Mouse (Mus musculus): ENCODE results near the gene Tex48.

The Tex48 gene

DNA sequence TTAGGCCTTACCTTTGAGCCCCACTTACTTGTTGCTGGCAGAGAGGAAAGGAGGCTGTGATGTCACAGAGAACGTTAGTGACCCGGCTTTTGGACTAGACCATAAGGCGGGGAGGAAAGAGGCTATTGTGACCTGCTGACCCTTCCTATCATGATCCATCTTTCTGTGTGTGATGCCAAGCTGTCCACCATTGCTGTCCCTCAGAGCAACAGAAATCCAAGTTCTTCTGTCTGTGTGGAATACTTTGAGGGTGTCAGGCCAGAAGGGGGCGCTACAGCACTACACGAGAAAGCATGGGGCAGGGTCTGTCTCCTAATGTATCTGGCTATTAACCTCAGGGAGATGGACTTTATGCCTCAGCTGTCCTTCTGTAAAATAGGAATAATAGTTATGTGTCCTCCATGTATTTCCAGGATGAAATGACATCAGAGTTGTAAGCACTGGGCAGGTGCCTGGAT is at the start of gene Tex48:
TSS of gene Tex48 (minus strand) at position 51 of the 458 bp plus-strand sequence.
- DNase-seq (ENCODE audit: extremely low spot score, low read depth, low spot score) = no peak

DNA sequence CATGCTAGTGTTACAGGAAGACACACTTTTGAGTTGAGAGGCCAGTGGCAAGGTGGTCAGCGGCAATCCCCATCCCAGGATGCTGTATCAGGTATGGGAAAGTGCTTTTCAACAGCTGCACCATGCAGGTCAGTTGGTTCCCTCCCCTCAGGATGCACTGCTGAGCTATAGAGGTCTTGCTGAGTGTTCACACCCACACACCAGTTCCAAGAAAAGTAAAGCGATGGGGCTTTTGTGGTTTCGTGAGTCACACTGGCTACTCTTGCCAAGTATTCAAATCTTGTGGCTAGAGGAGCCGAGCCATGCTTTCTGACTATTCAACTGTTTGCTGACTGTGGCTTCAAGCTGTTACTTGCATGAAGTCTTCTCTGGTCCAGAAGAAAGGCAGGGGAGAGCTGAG is 46.0 kb upstream of the Tex48 start:
- DNase-seq (ENCODE audit: extremely low spot score, low read depth, low spot score) = no peak

DNA sequence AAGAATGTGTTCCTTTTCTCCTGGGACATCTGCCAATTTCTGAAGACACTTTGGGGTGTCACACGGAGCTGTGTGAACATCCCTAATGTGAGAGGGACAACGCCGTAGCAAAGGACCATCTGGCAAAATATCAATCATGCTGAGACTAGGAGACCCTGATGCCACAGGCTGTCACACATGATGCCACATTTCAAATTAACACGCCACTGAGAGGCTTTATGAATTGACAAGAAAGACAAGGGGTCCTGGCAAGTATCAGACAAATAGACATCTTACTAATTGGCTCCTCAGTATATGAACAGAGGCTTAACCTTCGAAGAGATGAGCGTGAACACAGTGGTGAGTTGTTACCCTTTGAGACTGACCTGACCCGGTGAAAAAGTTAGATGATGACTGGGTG is 43.5 kb upstream of the Tex48 start:
- DNase-seq (ENCODE audit: extremely low spot score, low read depth, low spot score) = no peak

DNA sequence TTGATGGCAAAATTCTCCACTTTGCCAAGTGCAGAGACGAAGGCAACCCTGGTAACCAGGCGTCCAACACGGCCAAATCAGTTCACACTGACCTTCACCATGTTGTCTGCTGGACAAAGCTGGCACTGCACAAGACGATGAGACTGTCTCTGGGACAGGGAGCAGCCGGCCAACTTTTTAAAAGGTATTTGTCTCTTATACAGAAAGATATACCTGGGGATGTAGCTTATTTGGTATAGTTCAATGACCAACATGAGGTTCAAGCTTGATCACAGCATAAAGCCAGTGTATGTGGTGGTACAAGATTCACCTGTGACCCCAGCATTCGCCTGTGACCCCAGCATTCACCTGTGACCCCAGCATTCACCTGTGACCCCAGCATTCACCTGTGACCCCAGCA is 41.1 kb upstream of the Tex48 start, which contains the start of gene Gm11214:
TSS of gene Gm11214 (minus strand) at position 101 of the 400 bp plus-strand sequence.
- DNase-seq (ENCODE audit: extremely low spot score, low read depth, low spot score) = no peak

DNA sequence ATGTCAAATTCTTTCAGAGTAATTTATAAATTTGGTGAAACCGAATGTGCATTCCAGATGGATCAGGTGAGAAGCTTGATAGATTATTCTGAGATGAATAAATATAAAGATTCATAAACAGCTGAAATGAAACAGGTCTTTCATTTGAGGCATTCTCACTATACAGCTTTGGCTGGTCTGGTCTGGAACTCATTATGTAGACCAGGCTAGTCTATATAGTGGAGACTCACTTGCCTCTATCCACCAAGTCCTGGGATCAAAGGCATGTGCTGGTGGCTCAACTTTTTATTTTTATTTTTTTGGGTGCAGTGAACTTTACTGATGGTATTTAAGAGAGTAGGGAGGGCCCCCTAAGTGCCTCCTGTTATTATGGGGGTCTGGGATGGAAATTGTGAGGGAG is 39.6 kb upstream of the Tex48 start:
- DNase-seq (ENCODE audit: extremely low spot score, low read depth, low spot score) = no peak

DNA sequence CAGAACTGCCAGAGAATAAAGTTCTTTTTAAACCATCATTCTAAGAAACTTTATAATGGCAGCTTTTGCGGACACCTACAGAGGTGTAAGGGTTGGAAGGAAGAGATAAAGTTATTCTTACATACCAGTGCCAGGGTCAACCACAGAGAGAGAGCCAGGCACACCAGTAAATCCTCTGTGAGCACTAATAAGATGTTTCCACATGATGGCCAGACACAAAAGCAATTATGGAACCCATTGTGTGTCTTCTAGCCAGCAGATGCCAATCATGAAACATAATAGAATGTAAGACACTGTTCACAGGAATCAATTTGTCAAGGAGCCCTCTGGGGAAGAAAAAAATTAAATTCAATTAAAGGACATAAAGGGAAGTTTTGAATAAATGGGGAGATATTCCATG is 39.2 kb upstream of the Tex48 start:
- DNase-seq (ENCODE audit: extremely low spot score, low read depth, low spot score) = no peak

DNA sequence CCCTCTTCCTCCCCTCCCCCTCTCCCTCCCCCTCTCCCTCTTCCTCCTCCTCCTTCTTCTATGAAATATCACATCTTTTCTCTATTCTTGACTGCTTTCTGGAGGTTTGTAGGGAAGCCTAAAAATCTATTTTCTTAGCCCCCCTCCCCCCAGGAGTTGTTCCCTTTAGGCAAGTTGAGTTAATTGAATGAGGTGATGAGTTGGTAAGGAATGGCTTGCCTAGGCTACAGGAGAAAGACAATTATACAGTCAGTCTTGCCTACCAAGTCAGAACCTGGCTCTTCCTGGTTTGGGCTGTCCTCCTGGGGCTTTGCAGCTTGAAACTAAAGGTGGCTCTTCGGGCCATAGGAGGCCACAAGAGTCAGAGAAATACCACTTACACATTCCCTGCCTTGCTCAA is 37.5 kb upstream of the Tex48 start:
- DNase-seq (ENCODE audit: extremely low spot score, low read depth, low spot score) = no peak

DNA sequence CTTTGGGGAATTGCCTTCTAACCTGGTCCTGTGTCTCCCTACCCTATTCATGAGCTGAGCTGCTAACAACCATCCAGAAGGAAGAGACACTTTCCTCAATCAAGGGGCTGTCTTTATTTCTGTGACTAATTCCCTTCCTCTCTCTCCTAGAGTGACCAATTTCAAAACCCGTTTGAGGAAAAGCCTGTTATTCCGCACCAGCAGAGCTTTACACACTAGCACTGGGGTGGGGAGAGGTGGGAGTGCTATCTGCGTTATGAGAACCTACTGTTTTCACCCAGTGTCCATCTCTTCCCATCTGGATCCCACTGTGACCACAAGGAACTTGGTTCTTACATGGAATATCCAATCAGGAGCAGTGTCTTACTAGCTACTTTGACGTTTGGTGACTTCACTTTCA is 36.9 kb upstream of the Tex48 start:
- no peak for DNase-seq (ENCODE audit: extremely low spot score, low read depth, low spot score)

DNA sequence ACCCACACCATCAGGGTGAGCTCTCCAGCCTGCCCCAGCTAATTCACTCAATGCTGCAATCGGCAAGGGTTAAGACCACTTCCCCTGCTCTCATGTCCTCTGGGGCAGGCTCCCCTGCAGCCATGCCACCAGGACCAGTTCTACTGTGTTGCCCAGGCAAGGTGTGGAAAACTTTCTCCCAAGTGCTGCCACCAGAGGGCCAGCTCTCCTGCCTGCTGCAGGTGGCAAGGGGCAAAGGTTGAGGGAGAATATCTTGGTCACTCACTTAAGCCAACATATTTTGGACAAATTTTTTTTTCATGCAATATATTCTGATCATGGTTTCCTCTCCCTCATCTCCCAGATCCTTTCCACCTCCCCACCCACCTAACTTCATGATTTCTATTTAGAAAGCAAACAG is 32.2 kb upstream of the Tex48 start:
- no peak for DNase-seq (ENCODE audit: extremely low spot score, low read depth, low spot score)

DNA sequence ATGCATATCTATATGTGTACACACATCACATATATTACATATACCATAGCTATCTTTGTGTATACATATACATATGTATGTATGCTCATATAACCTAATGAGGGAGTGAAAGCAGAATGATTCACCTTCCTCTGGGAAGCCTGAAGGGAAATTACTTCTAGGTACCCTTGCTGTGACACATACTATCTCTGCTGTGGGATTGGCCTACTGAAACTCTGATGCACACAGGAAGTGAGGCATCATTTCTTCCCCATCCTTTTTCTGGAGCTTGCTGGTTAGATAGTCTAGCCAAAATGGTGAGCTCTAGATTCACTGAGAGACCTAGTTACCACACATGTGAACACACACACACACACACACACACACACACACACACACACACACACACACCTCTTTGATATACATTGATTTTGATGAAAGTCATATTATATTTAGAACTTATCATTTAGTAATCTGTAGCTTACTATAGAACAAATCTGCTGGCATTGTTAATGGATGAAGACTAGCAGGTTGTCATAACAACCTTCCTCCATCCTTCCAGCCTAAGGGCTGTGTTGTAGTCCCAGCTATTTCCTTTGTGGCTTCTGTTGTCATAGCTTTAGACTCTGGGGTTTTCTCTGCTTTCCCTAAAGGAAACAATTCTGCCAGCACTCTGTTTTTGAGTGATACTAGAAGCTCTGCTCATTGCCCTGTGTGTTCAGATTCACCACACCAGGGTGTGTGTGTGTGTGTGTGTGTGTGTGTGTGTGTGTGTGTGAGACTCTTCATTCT is 21.9 kb upstream of the Tex48 start:
- no peak for DNase-seq (ENCODE audit: extremely low spot score, low read depth, low spot score)

DNA sequence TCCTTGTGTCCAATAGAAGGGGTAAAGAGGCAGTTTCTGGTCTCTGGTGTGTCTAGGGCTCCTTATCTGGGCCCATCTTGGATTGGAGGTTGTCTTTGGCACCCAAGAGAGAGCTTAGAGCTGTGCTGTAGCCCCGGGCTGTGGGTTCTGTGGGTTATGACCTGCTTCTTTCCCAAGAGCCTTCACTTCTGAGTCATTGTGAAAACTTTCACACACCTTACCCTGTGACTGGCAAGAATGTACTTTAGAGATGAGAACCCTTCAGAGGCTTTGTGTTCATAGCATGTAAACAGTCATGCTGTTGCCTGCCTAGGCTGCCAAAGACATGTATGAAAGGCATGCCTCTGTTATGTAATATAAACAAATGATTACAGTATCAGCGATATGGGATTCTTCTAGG is 17.6 kb upstream of the Tex48 start:
- DNase-seq (ENCODE audit: extremely low spot score, low read depth, low spot score) = no peak

DNA sequence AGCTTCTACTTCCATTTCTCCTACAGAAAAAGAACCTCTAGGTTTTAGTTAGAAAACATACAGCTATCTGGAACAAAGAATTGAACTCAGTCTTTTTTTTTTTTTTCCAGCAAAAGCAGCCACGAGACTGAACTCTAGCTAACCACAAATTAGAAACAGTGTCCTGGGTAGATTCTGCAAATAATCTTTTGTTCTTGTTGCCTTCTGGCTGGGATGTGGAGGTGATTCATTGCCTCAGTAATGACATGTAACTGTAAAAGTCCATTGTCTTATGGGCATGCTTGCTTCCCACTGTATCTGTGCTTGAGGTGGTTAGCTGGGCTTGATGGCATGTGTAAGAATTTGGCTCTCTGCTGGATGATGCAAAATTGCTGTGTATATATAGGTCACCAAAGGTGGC is 16.4 kb upstream of the Tex48 start:
- no peak for DNase-seq (ENCODE audit: extremely low spot score, low read depth, low spot score)

DNA sequence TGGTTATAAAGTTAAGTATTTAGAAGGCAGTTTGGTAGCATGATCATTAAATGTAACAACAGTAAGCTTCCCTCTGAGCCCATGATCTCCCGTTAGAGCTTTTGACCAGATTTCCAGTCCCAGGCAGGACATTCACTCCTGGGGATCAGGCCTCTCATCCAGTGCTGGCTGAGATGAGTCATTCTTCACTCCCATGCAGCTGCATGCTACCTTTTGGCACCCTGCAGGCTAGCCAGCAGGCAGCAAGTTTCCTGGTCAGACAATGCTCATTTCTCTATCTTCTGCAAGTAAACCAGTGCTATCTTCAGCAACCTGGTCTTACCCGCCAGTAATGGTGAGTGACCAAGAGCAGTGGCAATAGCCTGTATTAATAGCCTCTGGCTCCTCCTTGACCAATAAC is 11.0 kb upstream of the Tex48 start:
- no peak for DNase-seq (ENCODE audit: extremely low spot score, low read depth, low spot score)

DNA sequence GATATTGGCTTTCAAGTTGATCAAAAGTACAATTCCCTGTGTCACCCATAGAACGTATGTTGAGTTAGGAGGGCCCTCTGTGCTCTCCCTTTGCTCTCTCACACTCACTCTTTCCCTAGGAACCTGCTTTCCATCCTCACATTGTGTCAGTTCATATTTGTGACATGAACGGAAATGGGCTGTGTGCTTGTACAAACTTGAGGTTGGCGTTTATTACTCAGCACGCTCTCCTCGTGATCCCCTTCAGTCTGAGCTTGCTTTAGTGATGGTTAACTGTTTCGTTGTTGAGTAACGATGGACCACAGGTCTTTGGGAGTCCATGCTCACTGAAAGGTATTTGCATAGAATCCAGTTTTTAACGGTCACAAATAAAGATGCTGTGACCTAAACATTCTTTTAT is 4.9 kb upstream of the Tex48 start:
- DNase-seq (ENCODE audit: extremely low spot score, low read depth, low spot score) = no peak

DNA sequence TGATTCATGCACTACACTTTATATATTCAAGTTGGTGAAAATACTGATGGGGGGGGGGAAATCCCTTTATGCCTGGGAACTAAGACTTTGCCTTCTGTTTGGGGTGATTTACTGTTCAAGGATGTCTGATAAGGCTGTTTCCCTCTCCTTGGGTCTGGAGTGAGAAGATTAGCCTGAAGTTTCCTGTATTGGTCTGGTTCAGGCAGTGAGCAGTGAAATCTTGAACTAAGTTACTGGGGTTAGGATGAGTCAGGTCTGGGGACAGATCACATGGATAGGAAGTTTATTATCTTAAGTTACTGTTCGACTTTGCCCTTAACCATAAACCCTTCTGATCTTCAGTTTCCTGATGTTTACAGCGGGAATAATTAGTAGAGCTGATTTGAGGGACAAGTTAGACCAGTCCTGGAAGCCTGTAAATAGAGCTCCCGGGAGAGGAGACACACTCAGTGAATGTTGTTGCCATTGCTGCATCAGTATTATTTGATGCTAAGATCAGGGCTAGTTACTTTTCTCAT is 3.4 kb upstream of the Tex48 start:
- DNase-seq (ENCODE audit: extremely low spot score, low read depth, low spot score) = no peak

DNA sequence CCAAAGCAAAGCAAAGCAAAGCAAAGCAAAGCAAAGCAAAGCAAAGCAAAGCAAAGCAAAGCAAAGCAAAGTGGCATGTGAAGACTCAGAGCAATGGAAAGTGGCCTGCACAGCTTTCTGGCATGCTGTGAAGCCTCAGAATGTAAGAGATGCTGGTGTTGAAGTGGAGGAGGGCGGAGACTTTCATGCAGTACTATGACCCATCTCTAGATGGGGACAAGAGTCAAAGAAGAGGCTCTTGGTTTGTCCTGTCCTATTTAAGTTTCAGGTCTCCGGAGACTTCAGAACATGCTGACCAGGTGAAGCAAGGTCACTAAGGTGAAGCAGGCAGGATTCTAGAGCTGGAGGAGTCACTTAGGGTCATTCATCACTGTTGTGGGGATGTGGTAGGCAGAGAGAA is 367 bp downstream of the Tex48 start:
- DNase-seq (ENCODE audit: extremely low spot score, low read depth, low spot score) = no peak

DNA sequence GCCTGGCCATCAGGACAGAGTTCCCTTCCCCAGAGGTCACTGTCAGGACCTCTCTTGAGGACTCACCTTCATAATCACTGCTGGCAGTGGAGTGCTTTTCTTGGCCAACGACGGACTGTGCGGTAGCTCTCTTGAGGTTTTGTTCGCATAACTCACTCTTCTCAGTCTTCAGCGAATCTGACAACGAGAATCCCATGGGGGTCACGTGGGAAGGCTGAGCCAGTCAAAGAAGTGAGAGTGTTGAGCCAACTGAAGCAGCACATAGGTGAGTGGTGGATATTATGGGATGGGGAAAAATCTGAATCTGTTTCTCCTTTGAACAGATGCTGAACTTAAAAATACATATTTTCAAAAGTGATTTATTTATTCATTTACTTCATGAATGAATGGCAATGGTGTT is 13.8 kb downstream of the Tex48 start:
- DNase-seq (ENCODE audit: extremely low spot score, low read depth, low spot score) = no peak

DNA sequence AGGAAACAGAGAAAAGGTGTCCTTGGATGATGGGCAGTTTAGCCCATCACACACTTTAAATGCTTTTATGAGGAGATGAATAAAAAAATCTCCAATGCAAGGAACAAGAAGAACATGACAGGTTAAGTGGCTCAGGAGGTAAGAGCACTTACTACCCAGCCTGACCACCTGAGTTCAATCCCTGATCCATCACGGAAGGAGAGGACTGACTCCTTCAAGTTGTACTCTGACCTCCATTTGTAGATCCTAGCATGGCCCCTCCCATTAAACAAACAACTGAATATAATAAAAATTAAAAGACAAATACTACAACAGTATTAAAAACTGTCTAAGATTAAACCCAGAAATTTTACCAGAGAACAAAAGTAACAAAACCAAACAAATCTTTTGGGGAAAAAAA is 16.3 kb downstream of the Tex48 start:
- no peak for DNase-seq (ENCODE audit: extremely low spot score, low read depth, low spot score)

DNA sequence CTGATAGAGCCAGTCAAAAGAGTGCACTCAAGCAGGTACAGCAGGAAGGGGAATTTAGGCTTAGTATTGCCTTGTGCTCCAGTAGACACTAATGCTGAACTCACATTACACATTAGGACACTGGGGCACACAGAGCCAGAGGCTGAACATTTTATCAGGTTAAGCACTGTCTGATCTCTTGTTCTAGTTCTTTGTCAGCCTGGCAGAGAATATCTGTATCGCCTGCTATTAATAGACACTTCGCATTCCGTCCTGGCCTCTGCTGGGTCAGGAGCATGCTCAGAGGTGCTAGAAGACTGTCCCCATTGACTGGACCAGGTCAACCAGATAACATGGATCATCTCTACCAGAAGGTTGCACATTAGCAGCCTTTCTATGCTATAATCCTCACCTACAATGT is 16.7 kb downstream of the Tex48 start:
- DNase-seq (ENCODE audit: extremely low spot score, low read depth, low spot score) = no peak

DNA sequence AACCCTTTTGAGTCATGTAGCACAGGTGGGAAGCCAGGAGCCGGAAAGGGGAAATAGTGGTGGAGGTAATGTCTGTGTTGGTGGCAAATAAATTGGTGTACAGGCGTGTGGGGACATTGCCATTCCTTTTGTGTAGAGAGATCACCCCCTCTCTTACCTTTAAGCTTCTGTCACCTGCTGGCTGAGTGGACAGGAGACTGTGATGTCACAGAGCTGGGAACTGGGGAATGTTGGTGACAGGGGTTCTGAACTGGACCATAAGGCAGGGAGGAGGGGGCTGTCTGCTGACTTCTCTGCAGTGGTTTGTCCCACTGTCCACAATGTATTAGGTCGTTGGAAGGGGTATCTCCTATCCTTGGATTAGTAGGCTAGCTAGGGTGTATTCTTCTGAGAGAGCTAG is 17.3 kb downstream of the Tex48 start, which contains the start of gene Gm11213:
TSS of gene Gm11213 (minus strand) at position 317 of the 400 bp plus-strand sequence.
- no peak for DNase-seq (ENCODE audit: extremely low spot score, low read depth, low spot score)

DNA sequence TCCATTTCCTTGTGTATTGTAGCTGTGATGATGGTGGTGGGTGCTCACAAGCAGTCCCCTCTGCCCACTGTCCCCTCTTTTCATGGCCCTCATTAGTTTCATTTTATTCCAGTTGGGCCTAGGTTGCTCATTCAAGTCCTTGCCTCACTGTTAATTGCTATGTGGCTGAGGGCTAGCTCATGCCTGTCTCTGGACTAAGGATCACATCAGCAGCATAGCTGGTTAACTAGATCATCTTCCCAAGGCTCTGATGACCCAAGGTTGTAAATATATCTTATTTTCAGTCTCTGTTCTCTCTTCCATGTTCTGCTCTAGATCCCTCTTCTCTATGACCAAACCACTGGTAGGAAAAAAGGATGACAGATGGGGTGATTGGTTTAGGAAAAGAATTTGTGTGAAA is 21.0 kb downstream of the Tex48 start:
- DNase-seq (ENCODE audit: extremely low spot score, low read depth, low spot score) = no peak

DNA sequence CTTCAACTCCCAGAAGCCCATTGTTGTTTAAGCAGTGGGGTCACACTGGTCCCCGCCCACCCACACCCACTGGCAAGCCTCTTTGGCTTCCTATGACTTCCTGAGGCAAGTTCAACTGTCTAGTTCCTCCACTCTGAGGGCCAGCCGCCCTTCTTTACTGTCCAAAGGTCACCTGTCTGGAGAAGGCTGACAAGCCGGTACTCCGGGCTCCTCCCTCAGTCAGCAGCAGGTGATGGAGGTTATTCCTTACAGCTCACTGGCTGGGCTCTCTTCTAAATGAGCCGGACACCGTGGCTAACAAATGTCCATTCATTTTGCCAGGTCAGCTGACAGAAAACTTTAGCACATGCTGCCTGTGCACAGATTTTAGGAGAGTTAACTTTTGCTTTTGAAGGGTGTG is 21.4 kb downstream of the Tex48 start:
- no peak for DNase-seq (ENCODE audit: extremely low spot score, low read depth, low spot score)

DNA sequence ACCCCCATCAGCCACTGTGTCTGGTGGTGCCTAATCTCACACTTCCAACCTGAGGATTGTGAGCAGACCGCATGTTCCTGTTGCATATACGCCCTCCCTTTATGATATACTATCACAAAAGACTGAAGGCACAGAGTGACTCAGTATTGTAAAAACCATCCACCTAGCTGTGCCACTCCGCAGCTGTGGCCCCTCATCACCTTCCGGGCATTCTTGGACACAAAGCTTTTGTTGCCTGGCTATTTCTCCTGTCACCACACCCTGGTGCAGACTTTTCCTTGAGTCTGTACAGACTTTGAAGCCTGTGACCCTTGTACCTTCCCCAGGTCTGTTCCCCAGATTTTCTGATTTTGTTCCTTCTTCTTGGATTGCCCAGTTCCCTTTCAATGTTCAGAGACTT is 26.2 kb downstream of the Tex48 start:
- no peak for DNase-seq (ENCODE audit: extremely low spot score, low read depth, low spot score)
